Mouse (Mus musculus) small intestine, adult 2 months (tissue): ENCODE results near the gene Nsmce4a.

Experiments used
- CTCF ChIP-seq: fragments of 200-500 bp; IDR thresholded peaks from 2 replicates; pipeline ENCODE4 v1.5.1; 2012; ENCODE audit warnings: low read depth, mild to moderate bottlenecking, control low read depth, inconsistent platforms, low read length, moderate library complexity, mixed read lengths; ENCODE audit not compliant: insufficient replicate concordance, insufficient read length; ENCODE audit errors: extremely low read depth
- POLR2A ChIP-seq: fragments of 200-500 bp; IDR thresholded peaks from 2 replicates; pipeline ENCODE4 v1.6.1; 2012; ENCODE audit warnings: low read depth, mild to moderate bottlenecking, control low read depth, inconsistent platforms, low read length, moderate library complexity

DNA sequence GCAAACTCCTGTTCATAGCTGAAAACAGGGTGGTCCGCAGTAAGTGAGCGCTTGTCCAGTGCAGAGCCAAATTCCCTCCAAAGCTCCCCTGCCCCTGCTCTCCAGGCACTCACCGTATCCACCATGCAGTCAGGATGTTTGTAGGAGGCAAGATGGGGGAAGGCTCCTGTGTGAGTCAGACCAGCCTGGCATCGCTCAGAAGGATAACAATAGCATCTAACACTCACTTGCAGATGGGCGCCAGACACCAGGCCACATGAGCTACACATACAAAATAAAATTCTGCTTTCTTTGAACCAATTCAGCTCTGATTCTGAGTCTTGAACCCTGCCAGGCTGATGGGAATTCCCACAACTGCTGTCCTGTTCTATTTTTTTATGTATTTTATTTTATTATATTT lies 30.6 kb upstream of the Nsmce4a start:
- TF ChIP-seq CTCF: no peak
- TF ChIP-seq POLR2A: no peak
